Mouse (Mus musculus): Measurements from ENCODE around the gene Fgd6. TPM values are rescaled to one million over a fixed set of nuclear protein-coding genes. Genes with fewer than 3 reads are reported as not detected.
A peak's percentile ranks its signal among the peaks of the same experiment; 100 is the strongest.

Gene Fgd6
- polyA plus RNA-seq, 1 experiment from 2014 or later: 3.4 TPM

DNA sequence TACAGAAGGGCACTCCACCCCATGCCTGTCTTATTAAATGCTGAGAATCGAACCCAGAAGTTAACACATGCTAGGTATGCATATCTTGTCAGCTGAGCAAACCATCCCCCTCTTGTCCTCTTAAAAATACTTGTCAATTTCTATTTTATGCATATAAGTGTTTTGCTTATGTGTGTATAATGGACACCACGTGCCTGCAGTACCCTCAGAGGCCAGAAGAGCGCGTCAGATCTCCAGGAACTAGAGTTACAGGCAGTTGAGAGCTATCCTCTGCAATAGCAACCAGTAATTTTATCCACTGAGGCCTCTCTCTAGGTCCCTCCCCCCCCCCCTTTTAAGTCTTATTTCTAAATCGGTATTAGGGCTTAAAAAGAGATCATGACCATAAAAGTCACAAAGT lies 88.6 kb downstream of the Fgd6 start:
- Histone ChIP-seq H3K9ac (no peak overlapping the region), H3K36me3 (no peaks in the 10 kb centered on the region), H3K4me1 (replicated peaks) (0 out of 2 replicates have a peak, but pooled peaks cover 3% of the 10 kb centered on the region), H3K4me3 (replicated peaks) (no peak overlapping the region), H3K9me3 (no peaks in the 10 kb centered on the region), H3K27ac (no peak overlapping the region), H3K4me2 (replicated peaks) (no peak overlapping the region), H3K27me3 (replicated peaks) (no peaks in the 10 kb centered on the region)
- ATAC-seq: no peak
- WGBS: 76% methylated on average over 5 of the region's 5 CpGs

DNA sequence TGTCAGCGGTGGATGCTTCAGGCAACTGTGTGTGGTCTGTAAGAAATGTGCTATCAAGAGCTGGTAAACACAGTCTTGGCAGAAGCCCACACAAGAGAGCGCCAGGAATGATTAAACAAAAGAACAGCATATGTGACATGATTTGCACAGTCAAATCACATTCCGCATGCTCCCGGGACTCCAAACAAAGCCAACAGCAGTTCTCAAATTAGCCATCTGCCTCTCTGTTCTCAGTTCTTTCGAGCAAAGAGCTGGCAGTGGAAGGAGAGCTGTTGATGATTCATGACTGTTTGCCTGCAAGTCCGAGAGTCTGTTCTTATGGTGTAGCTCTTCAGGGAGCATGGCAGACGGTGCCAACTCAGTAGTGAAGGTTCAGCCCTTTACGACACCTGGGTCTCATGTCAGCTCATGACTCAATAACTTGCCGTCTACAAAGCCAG lies 93.9 kb downstream of the Fgd6 start:
- Histone ChIP-seq H3K9ac (no peak overlapping the region), H3K4me3 (replicated peaks) (no peak overlapping the region), H3K36me3 (peaks cover 2% of the 10 kb centered on the region; the same call in 1 of the 2 replicates), H3K27me3 (replicated peaks) (no peaks in the 10 kb centered on the region), H3K27ac (peak overlapping the region; percentile 64), H3K4me1 (replicated peaks) (0 out of 2 replicates have a peak, but pooled peaks cover 3% of the 10 kb centered on the region), H3K9me3 (no peaks in the 10 kb centered on the region), H3K4me2 (replicated peaks) (no peak overlapping the region)
- ATAC-seq: peak; percentile 85
- WGBS: 30% methylated on average over 9 of the region's 9 CpGs

DNA sequence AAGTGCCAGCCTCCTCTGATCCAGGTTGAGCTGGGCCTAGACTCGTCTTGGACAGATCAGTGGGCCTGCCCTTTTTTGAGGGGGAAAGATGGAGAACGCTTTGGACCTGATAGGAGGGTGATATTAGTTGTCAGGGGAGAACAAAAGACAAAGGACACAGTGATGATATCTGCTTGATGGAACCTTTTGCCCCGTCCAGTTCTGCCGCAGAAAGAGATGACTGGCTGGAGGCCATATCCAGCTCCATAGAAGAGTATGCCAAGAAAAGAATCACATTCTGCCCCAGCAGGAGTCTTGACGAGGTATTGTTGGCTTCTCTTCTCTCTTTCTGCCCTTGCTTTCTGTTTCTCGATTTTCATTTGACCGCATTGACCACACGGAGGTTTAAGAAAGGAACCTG lies 97.3 kb downstream of the Fgd6 start:
- WGBS: 87% methylated on average over 8 of the region's 8 CpGs
- Histone ChIP-seq H3K4me3 (replicated peaks) (no peak overlapping the region), H3K36me3 (peaks cover 2% of the 10 kb centered on the region; the same call in 1 of the 2 replicates), H3K4me1 (replicated peaks) (0 out of 2 replicates have a peak, but pooled peaks cover 3% of the 10 kb centered on the region), H3K9me3 (no peaks in the 10 kb centered on the region), H3K27me3 (replicated peaks) (no peaks in the 10 kb centered on the region), H3K4me2 (replicated peaks) (no peak overlapping the region), H3K9ac (no peak overlapping the region), H3K27ac (no peak overlapping the region)
- no peak for ATAC-seq

DNA sequence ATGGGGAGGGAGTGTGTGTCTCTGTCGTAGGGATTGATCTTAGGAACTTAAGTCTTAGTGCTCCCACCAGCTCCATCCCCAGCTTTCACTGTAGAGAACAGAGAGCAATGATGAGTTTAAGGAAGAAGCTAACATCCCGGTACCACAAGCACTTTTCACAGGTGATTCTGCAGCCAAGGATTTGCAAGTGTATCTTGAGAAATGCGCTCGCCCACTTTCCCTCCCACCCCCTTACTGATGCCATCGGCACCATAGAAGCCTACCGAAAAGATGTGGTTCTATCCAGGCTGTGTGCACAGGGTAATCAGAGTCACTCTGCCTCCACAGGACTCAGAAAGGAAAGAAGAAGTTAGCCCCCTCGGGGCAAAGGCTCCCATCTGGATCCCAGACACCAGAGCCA lies 97.9 kb downstream of the Fgd6 start:
- no peak for ATAC-seq
- Histone ChIP-seq H3K27ac (no peak overlapping the region), H3K9ac (no peak overlapping the region), H3K4me3 (replicated peaks) (no peak overlapping the region), H3K4me1 (replicated peaks) (0 out of 2 replicates have a peak, but pooled peaks cover 3% of the 10 kb centered on the region), H3K36me3 (peaks cover 2% of the 10 kb centered on the region; the same call in 1 of the 2 replicates), H3K4me2 (replicated peaks) (no peak overlapping the region), H3K27me3 (replicated peaks) (no peaks in the 10 kb centered on the region), H3K9me3 (no peaks in the 10 kb centered on the region)
- 92% methylated on average over 7 of the region's 7 CpGs for WGBS

DNA sequence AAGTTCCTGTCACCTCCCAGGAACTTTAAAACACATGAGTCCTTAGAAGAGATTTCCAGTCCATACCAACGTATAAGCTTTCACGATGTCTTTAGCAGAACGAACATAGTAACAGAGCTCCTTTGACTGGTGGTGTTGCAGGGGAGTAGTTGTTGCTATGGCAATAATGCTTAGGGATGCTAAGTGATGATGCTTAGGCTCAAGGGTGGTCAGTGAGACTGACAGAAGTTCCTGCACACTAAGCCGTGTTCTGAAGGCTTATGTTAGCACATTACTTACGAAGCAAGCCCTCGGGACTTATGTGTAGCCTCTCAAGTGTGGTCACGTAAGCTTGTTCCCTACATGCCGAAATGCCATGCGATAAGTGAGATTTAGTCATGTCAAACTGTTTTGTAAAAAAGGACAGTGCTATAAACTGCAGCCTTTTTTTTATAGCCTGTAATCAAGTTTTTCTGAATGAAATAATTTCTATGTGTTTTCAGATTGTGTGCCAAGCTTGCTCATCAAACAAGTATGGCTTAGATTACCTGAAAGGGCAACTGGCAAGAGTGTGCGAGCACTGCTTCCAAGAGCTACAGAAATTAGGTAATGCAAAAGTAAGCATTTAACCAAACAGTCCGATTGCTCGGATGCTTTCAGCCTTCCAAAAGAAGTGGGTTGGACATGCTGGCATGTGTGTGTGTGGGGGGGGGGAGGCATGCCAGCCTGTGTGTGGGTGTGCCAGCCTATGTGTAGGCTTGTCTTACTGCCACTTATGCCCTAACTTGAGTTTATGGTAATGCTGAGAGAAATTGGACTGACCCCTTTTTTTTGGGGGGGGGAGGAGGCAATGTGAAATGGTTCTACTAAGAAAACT lies 99.0 kb downstream of the Fgd6 start:
- ATAC-seq: no peak
- H3K27me3 ChIP-seq (replicated peaks): no peaks in the 10 kb centered on the region
- H3K4me3 ChIP-seq (replicated peaks): no peak overlapping the region
- no peak overlapping the region for H3K27ac ChIP-seq
- WGBS: 91% methylated on average over 12 of the region's 12 CpGs
- peaks cover 2% of the 10 kb centered on the region; the same call in 1 of the 2 replicates for H3K36me3 ChIP-seq
- H3K9me3 ChIP-seq: no peaks in the 10 kb centered on the region
- H3K9ac ChIP-seq: no peak overlapping the region
- no peak overlapping the region for H3K4me2 ChIP-seq (replicated peaks)
- no peaks in the 10 kb centered on the region for H3K4me1 ChIP-seq (replicated peaks)

DNA sequence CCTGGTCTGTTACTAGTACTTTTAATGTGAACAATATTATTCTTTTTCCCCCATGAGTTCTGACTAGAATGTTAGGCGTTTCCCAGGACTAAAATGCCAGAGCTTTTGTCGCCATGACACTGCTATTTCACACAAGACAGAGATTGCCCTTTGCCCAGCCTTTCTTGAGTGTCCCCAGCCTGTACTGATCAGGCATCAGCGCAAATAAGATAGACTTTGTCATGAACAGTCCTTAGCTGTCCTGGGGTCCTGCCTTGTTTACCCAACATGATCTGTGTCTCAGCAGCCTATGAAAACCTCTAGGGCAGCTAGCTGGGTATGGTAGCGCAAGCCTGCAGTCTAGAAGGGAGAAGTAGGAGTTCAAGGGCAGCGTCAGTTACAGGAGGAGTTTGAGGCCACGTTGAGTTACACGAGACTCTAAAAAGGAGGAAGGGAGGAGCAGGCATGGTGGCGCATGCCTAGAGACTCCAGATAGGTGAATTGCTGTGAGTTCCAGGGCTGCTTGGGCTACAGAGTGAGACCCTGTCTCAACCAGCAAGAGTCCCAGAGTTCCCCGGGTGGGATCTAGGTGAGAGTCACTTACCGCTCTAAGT lies 103.2 kb downstream of the Fgd6 start:
- ATAC-seq: peak; percentile 41; the same call in 1 of the 2 replicates
- Histone ChIP-seq H3K4me1 (replicated peaks) (no peaks in the 10 kb centered on the region), H3K36me3 (no peaks in the 10 kb centered on the region), H3K4me2 (replicated peaks) (no peak overlapping the region), H3K9me3 (no peaks in the 10 kb centered on the region), H3K4me3 (replicated peaks) (no peak overlapping the region), H3K9ac (no peak overlapping the region), H3K27ac (no peak overlapping the region), H3K27me3 (replicated peaks) (no peaks in the 10 kb centered on the region)
- 84% methylated on average over 10 of the region's 10 CpGs for WGBS

DNA sequence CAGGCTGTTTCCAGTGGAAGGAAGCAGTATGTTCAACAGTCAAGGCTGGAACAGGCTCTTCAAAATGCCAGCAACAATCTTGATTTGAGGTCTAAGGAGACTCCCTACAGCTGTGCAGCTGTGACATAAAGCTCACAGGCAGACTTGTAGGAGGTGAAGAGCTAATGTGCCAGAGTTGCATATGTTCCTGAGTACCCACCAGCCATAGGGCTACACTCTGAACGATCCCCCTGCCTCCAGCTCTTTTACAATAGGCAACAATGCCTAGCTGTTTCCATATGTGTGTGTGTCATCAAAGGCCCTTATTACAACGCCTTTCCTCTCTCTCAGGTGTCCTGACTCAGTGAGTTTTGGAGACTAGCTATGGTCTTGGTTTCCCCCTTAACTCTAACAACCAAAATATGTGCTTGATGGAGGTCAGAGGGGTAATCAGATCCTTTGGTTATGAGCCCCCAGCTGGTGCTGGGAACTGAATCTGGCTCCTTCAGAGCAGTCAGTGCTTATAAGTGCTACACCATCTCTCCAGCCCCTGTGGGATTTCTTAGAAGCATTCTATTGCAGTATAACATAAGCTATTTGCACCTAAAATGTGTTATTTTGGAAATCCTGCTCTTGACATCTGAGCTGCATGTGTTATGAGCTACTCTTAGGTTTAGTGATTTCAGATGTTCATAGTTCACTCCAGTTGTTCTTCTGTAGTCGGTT lies 104.6 kb downstream of the Fgd6 start:
- no peak overlapping the region for H3K4me3 ChIP-seq (replicated peaks)
- H3K36me3 ChIP-seq: no peaks in the 10 kb centered on the region
- no peaks in the 10 kb centered on the region for H3K9me3 ChIP-seq
- H3K4me2 ChIP-seq (replicated peaks): no peak overlapping the region
- H3K27me3 ChIP-seq (replicated peaks): no peaks in the 10 kb centered on the region
- ATAC-seq: no peak
- 83% methylated on average over 3 of the region's 3 CpGs for WGBS
- no peak overlapping the region for H3K9ac ChIP-seq
- H3K4me1 ChIP-seq (replicated peaks): no peaks in the 10 kb centered on the region
- H3K27ac ChIP-seq: no peak overlapping the region

DNA sequence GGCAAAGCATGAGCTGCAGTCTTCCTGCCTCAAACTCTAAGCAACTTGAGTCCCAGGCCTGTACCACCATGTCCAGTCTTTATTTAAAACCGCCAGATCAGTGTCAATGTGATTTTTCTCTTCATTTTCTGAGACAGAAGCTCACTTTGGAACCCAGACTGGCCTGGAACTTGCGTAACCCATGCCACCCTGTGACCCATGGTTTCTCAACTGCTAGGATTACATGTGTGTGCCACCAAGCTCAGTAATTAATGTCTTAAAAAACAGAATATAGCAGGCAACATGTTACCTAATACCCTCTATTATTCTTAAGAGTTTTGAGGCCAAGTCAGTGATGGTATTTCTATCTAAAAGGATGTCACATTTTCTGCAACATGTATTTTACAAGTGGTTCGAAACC lies 106.6 kb downstream of the Fgd6 start:
- 92% methylated on average over 3 of the region's 3 CpGs for WGBS
- no peak overlapping the region for H3K9ac ChIP-seq
- no peak for ATAC-seq
- H3K4me3 ChIP-seq (replicated peaks): no peak overlapping the region
- no peaks in the 10 kb centered on the region for H3K27me3 ChIP-seq (replicated peaks)
- H3K9me3 ChIP-seq: no peaks in the 10 kb centered on the region
- H3K36me3 ChIP-seq: no peaks in the 10 kb centered on the region
- no peaks in the 10 kb centered on the region for H3K4me1 ChIP-seq (replicated peaks)
- no peak overlapping the region for H3K27ac ChIP-seq
- H3K4me2 ChIP-seq (replicated peaks): no peak overlapping the region

DNA sequence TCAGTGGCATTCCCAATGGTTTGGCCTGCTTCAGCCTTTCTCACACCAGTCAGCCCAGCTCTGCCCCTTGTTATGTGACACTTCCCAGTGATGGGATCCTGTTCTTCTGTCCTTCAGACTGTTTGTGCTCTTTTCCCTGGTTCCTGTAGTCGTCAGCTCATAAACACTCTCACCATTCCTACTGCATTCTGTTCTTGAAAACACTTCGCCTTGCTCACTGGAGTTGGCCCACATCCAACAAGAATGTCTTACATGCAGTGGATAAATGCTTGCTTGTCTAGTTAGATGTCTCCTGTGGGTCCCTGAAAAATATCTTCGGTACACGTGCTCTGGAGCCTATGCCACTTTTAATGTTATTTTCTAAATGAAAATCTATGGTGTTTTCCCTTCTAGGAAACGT lies 108.8 kb downstream of the Fgd6 start:
- WGBS: 54% methylated on average over 5 of the region's 5 CpGs
- no peak overlapping the region for H3K4me2 ChIP-seq (replicated peaks)
- no peaks in the 10 kb centered on the region for H3K36me3 ChIP-seq

DNA sequence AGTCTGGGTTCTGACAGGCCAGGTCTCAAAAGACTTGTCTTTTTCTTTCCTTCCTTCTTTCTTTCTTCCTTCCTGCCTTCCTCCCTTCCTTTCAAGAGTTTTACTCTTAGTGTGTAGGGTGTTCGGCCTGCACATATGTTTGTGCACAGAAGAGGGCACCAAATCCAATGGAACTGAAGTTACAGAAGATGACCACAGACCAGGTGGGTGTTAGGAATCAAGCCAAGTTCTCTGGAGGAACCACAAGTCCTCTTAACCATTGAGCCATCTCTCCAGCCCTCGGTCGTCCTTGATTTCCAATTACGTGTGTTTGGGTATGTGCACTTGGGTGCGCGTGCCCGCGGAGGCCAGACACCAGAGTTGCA lies 111.6 kb downstream of the Fgd6 start:
- H3K36me3 ChIP-seq: no peaks in the 10 kb centered on the region
- H3K4me3 ChIP-seq (replicated peaks): peak overlapping the region; percentile 84
- ATAC-seq: peak; percentile 40
- peak overlapping the region; percentile 92; the same call in 1 of the 2 replicates for H3K9ac ChIP-seq
- peak overlapping the region; percentile 73 for H3K4me2 ChIP-seq (replicated peaks)
- no peaks in the 10 kb centered on the region for H3K27me3 ChIP-seq (replicated peaks)
- H3K9me3 ChIP-seq: no peaks in the 10 kb centered on the region
- peak overlapping the region; percentile 95 for H3K27ac ChIP-seq
- 10% methylated on average over 8 of the region's 8 CpGs for WGBS
- peaks cover 5% of the 10 kb centered on the region; the same call in 1 of the 2 replicates for H3K4me1 ChIP-seq (replicated peaks)

More for the DNA sequence above, 108.8 kb downstream of the Fgd6 start:
- H3K27ac ChIP-seq: no peak overlapping the region
- peaks cover 5% of the 10 kb centered on the region; the same call in 1 of the 2 replicates for H3K4me1 ChIP-seq (replicated peaks)
- no peak for ATAC-seq
- no peaks in the 10 kb centered on the region for H3K9me3 ChIP-seq
- H3K9ac ChIP-seq: no peak overlapping the region
- H3K27me3 ChIP-seq (replicated peaks): no peaks in the 10 kb centered on the region
- no peak overlapping the region for H3K4me3 ChIP-seq (replicated peaks)

DNA sequence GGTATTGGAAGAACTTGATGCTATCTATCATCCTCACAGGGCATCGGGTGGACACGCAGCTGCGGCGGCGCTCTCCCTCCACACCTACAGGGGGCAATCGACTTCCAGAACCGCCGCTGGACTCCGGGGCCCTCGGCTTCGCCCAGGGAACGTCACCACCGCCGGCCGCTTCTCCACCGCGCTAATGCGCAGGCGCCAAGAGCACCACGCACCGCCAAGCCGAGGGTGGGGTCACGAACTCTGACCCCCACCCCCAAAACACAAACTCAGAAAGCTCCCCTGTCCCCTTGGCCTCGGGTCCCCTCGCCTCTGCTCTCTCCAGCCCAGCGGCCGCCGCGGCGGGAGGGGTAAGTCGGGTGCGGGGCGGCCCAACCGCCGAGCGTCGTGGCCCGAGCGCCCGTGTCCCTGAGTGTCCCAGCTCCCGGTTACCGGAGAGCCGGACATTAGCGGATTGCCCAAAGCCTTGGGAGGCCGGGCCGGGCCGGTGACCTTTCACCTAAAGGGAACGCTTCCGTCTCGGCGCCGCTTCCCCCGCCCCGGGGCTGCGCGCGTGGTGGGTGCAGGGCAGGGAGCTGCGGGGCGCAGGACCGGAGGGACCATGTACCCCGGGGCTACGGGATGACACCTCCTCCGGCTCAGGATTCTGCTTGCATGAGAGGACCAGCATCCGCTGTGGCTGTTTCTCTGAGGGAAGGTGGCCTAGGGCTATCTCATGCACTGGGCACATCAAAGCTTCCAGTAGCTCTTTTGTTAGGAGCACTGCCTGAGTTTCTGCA lies 112.1 kb downstream of the Fgd6 start, which contains the start of gene Nr2c1:
Gene Nr2c1, plus strand, starts transcription at position 268 of the 776 bp plus-strand sequence.
- ATAC-seq: peak; percentile 93
- Histone ChIP-seq H3K4me1 (replicated peaks) (peaks cover 5% of the 10 kb centered on the region; the same call in 1 of the 2 replicates), H3K27me3 (replicated peaks) (no peaks in the 10 kb centered on the region), H3K9me3 (no peaks in the 10 kb centered on the region), H3K27ac (peak within 1 kb of the TSS; percentile 95), H3K4me3 (replicated peaks) (peak within 1 kb of the TSS; percentile 84), H3K36me3 (no peaks in the 10 kb centered on the region), H3K9ac (peak within 1 kb of the TSS; percentile 92), H3K4me2 (replicated peaks) (peak within 1 kb of the TSS; percentile 73)
- WGBS: under 1% methylated on average over 64 of the region's 64 CpGs
